Mouse (Mus musculus): Measurements from ENCODE around the gene Atg4a-ps.
A peak's percentile ranks its signal among the peaks of the same experiment; 100 is the strongest.
"Not testable (repeated sequence)": the region's sequence is repeated elsewhere in the genome, so short reads cannot be mapped to it uniquely, and the experiment has no call there.

The Atg4a-ps gene

GRCm38 (mm10) chr3:103645968-103646367 lies at the start of gene Atg4a-ps:
Gene Atg4a-ps, minus strand, starts transcription at chr3:103646068.
- DNase-seq (ENCODE audit: low spot score) = not testable (repeated sequence)

DNA sequence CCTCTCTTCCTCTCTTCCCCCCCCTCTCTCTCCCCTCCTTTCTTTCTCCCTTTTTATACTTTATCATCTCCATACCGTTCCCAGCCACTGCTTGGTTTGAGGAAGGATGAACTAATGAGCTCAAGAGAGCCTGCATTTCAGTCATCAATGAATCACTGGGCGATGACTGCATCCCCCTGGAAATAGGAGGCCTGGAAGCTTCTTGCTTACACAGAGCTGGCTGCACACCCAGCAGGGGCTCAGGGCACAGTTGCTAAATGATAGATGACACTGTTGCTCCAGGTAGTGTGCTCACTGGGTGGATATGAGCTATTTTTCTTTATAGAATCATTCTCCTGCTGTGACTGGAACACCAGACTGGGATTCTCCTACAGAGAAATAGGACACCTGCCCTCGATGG lies 49.7 kb upstream of the Atg4a-ps start:
- no peak for DNase-seq (ENCODE audit: low spot score)

DNA sequence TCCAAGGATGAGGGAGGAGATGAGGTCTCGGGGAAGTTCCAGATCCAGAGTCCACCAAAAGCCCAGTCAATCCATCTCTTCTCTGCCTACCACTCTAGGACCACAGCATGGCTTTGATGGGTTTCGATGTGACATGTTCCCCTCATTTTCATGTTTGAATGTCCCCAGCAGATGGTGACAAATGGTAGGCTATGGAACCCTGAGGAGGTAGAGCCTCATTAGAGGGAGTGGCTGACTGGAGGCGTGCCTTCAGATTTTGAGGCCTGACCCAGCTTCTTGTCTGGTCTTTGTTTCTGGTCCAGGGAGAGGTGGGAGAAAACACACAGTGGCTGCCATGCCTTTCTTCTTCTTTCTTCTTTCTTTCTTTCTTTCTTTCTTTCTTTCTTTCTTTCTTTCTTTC lies 44.6 kb upstream of the Atg4a-ps start:
- no peak for DNase-seq (ENCODE audit: low spot score)

- no peak for DNase-seq (ENCODE audit: low spot score)
Measured at GRCm38 (mm10) chr3:103689043-103689442, 43.2 kb upstream of the Atg4a-ps start.

DNA sequence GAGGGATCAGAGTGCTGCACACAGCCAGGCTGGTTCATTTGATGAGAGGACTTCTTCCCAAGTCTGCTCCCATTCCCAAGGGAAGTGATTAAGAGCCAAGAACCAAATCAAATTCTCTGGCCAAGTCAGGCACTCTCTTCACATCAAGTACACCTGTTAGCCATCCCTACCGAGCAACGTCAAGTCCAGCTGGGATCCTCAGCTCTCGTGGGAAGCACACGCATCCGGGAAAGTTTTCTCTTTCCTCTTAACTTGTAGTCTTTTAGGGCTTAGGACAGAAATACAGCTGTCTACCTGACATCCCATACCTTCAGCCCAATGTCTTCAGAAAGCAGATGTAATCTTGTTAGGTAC lies 38.1 kb upstream of the Atg4a-ps start:
- DNase-seq (ENCODE audit: low spot score) = no peak

GRCm38 (mm10) chr3:103683234-103683965 lies 37.5 kb upstream of the Atg4a-ps start:
- DNase-seq (ENCODE audit: low spot score) = peak; percentile 68

DNA sequence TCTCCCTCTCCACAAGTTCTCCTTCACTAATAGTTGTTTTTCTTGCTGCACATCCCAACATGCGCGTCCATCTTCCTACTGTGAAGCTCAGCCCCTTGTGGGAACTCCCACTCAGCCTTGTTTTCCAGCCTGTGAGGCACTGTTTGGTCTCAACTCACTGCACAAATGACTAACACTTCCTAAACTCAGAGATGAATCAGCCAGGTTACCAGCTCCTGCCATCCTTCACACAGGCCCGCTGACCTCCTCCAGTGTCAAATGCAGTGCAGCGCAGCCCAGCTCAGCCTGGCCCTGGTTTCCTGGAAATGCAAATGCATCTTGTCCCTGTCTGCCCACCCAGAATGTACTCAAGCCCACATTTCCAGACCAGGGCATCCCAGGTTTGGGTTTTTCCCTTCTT lies 36.6 kb upstream of the Atg4a-ps start:
- no peak for DNase-seq (ENCODE audit: low spot score)

- no peak for DNase-seq (ENCODE audit: low spot score)
Measured at GRCm38 (mm10) chr3:103678811-103679210, 32.9 kb upstream of the Atg4a-ps start.

GRCm38 (mm10) chr3:103672716-103673115 lies 26.8 kb upstream of the Atg4a-ps start:
- DNase-seq (ENCODE audit: low spot score) = no peak

- no peak for DNase-seq (ENCODE audit: low spot score)
Measured at GRCm38 (mm10) chr3:103672113-103672512, 26.2 kb upstream of the Atg4a-ps start.

DNA sequence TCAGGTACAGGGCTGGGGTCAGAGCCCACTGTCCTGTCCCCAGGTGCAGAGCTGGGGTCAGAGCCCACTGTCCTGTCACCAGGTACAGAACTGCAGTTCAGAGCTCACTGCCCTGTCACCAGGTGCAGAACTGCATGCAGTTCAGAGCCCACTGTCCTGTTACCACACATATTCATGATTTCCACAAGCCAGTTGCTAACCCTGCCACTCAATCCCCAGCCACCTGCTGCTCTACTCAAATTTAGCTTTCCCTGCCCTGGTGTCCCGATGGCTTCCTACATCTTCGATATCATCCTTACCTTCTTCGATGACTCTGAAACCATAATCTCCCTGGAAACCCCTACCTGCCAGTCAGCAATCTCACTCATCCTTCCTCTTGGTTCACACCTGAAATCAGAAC lies 17.5 kb upstream of the Atg4a-ps start:
- no peak for DNase-seq (ENCODE audit: low spot score)

DNA sequence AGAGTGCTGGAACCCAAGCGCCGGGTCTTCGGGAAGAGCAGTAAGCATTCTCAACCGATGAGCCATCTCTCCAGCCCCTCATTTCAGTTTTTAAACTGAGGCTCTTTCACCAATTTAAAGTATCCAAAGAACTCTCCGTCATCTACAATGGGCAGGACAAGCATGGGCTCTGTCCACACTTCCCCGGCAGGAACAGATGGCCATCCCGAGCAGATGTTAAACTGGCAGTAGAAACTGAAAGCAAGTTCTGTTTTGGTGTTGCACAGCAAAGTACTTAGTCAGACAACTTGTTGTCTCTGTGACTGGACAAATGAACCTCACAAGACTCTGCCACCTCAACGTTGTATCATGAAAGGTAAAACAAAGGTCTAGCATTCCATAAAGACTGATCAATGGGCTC lies 15.8 kb upstream of the Atg4a-ps start:
- no peak for DNase-seq (ENCODE audit: low spot score)

GRCm38 (mm10) chr3:103660012-103660411 lies 14.1 kb upstream of the Atg4a-ps start:
- no peak for DNase-seq (ENCODE audit: low spot score)

DNA sequence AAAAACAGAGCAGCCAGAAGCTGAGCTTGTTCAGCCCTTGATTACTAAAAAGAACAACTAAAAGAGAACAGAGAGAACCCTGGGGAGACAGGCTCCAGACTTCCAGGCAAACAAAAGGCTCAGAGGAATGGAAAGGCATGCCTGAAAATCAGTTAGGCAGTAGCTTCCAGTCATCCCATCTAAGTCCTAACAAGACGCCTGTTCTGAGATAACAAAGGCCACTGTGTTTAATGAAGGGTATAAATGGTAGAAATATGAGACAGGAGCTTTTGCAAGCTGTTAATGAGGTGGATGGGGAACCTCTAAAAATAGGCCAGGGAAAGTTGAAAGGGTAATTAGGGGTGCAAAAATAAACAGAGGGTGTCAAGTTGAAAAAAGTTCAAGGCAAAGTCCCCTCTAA lies 4.5 kb upstream of the Atg4a-ps start:
- DNase-seq (ENCODE audit: low spot score) = no peak

DNA sequence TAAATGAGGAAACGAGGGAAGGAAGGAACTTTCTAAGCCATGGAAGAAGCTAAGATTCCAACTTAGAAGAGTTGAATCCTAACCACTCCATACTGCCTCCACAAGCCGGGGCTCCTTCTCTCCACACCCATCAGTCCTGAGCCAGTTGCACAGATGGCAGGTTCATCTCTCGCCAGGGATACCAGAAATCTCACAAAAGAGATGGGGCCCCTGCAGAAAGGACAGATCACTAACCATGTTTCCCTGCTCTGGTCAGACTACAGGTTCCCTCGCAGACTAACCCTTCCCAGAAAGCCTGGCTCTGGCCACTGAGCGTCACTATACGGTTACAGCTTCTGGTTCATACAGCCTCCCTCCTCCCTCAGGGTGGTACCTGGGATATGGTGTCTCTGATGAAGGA lies 3.8 kb upstream of the Atg4a-ps start:
- no peak for DNase-seq (ENCODE audit: low spot score)

- no peak for DNase-seq (ENCODE audit: low spot score)
Measured at GRCm38 (mm10) chr3:103648486-103648885, 2.6 kb upstream of the Atg4a-ps start.

- no peak for DNase-seq (ENCODE audit: low spot score)
Measured at GRCm38 (mm10) chr3:103647164-103647867, 1.4 kb upstream of the Atg4a-ps start.

- DNase-seq (ENCODE audit: low spot score) = no peak
Measured at GRCm38 (mm10) chr3:103641301-103641700, 4.6 kb downstream of the Atg4a-ps start.

GRCm38 (mm10) chr3:103640226-103640803 lies 5.6 kb downstream of the Atg4a-ps start:
- no peak for DNase-seq (ENCODE audit: low spot score)

- no peak for DNase-seq (ENCODE audit: low spot score)
Measured at GRCm38 (mm10) chr3:103637641-103638040, 8.2 kb downstream of the Atg4a-ps start.

- DNase-seq (ENCODE audit: low spot score) = no peak
Measured at GRCm38 (mm10) chr3:103634256-103634655, 11.6 kb downstream of the Atg4a-ps start.

DNA sequence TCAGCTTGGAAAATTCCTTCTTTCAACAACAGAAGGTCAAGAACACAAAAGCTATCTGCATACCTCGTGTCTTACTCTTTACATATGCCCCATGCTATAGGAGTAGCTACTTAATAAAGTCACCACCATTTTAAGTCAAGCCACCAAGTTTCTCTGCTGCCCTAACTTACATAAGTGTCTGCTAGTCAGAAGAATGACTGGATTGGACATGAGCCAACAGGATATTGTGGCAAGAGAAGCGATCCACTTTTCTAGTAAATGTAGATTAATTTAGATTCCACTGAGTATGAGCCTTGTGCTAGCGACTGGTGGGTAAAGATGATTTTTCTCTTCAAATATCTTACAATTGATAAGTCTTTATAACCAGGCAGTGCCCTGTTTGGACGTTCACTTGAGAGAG lies 12.0 kb downstream of the Atg4a-ps start:
- DNase-seq (ENCODE audit: low spot score) = no peak

GRCm38 (mm10) chr3:103633124-103633523 lies 12.7 kb downstream of the Atg4a-ps start:
- no peak for DNase-seq (ENCODE audit: low spot score)

All from left cerebral cortex, adult 11 months (tissue).